Mouse (Mus musculus): ENCODE data around the gene Galnt9. TPM values are rescaled to one million over a fixed set of nuclear protein-coding genes. Genes with fewer than 3 reads are reported as not detected.
A peak's percentile ranks its signal among the peaks of the same experiment; 100 is the strongest.

Galnt9 gene
- polyA plus RNA-seq, 1 experiment from 2014 or later = 0.05 TPM

DNA sequence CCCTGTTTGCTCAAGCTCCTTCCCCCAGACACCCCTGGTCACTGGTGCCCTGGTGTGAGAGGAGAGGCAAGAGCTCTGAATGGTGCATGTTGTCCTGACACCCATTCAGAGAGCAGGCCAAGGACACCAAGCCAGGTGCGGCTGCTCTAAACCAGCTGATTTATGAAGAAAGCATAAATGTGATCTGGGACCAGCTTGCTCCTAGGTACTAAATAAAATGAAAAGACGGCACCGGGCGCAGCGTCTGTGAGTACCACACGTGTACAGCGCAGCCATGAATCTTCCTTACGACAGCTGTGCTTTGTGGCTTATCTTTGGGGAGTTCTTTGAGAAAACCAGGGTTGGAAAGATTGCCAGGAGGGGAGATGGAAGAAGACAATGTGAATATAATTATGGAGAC is 8.2 kb upstream of the Galnt9 start:
- H3K9me3 ChIP-seq (replicated peaks) = no peaks in the 10 kb centered on the region
- no peaks in the 10 kb centered on the region for H3K36me3 ChIP-seq
- H3K27me3 ChIP-seq = peaks cover 16% of the 10 kb centered on the region; the same call in 1 of the 2 replicates
- ATAC-seq (replicated peaks; ENCODE audit: insufficient number of reproducible peaks, insufficient read depth, low FRiP score, low read depth) = no peak
- no peak overlapping the region for H3K27ac ChIP-seq
- WGBS = 84% methylated on average over 8 of the region's 8 CpGs
- H3K4me2 ChIP-seq = no peak overlapping the region
- H3K9ac ChIP-seq = no peak overlapping the region
- H3K4me3 ChIP-seq = no peak overlapping the region
- no peaks in the 10 kb centered on the region for H3K4me1 ChIP-seq (replicated peaks)

DNA sequence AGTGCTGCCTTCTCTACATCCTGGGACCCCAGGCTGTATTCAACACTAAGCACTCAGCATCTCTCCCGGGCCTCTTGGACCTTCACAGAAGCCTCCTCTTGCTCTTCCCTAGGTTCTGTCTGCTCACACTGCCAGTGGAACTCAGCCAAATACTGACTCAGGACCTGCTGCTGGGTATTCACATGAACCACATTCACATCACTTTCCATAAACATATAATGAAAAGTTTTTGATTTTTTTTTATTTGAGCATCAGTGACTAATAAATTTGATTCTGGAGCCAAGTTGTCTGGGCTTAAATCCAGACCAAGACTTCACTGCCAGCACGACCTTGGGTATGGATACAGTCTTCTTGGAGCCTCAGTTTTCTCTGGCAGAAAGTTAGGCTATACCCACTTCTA is 3.2 kb upstream of the Galnt9 start:
- 53% methylated on average over 2 of the region's 2 CpGs for WGBS
- H3K27me3 ChIP-seq = peaks cover 63% of the 10 kb centered on the region
- H3K4me1 ChIP-seq (replicated peaks) = peaks cover 5% of the 10 kb centered on the region
- no peak overlapping the region for H3K4me2 ChIP-seq
- no peak overlapping the region for H3K4me3 ChIP-seq
- H3K27ac ChIP-seq = no peak overlapping the region
- ATAC-seq (replicated peaks; ENCODE audit: insufficient number of reproducible peaks, insufficient read depth, low FRiP score, low read depth) = no peak
- H3K9me3 ChIP-seq (replicated peaks) = no peaks in the 10 kb centered on the region
- no peak overlapping the region for H3K9ac ChIP-seq
- no peaks in the 10 kb centered on the region for H3K36me3 ChIP-seq

DNA sequence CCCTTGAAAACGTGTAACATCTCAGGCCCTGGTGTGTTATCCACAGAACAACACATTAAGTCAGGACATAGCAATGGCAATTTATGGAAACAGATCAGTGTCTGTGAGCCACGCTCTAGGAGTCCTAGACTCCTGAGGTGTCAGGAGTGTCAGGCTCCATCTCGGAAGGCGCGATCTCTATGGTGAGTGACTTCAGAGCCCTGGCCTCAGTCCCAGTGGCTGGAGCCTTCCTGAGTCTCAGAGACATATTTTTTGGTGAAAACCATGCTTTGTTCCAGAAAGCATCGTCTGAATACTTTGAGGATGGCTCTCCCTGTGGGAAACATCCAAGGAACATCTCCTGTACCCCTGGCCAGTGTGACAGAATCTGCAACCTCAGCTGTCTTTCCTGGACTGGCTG is 2.7 kb upstream of the Galnt9 start:
- Histone ChIP-seq H3K36me3 (no peaks in the 10 kb centered on the region), H3K27ac (no peak overlapping the region), H3K9me3 (replicated peaks) (no peaks in the 10 kb centered on the region), H3K27me3 (peaks cover 68% of the 10 kb centered on the region), H3K4me3 (no peak overlapping the region), H3K4me1 (replicated peaks) (peaks cover 5% of the 10 kb centered on the region), H3K9ac (no peak overlapping the region), H3K4me2 (no peak overlapping the region)
- WGBS = 64% methylated on average over 6 of the region's 6 CpGs
- no peak for ATAC-seq (replicated peaks; ENCODE audit: insufficient number of reproducible peaks, insufficient read depth, low FRiP score, low read depth)

DNA sequence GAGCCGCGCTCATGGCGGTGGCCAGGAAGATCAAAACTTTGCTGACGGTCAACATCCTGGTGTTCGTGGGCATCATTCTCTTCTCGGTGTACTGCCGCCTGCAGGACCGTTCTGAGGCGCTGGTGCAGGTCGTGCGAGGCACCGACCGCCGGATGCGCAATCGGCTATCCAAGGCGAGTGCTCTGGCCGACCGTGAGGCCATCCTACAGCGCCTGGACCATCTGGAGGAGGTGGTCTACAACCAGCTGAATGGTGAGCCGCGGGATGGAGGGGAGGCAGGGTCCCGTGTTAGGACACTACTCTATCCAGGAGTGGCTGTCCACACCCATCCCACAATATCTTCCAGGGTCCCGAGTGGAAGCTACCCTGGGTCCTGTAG is 525 bp downstream of the Galnt9 start:
- Histone ChIP-seq H3K36me3 (no peaks in the 10 kb centered on the region), H3K4me3 (peak overlapping the region; percentile 41; the same call in 1 of the 2 replicates), H3K9me3 (replicated peaks) (no peaks in the 10 kb centered on the region), H3K4me1 (replicated peaks) (peaks cover 5% of the 10 kb centered on the region), H3K9ac (no peak overlapping the region), H3K4me2 (peak overlapping the region; percentile 64), H3K27ac (no peak overlapping the region), H3K27me3 (peaks cover 97% of the 10 kb centered on the region)
- WGBS = 3% methylated on average over 24 of the region's 24 CpGs
- no peak for ATAC-seq (replicated peaks; ENCODE audit: insufficient number of reproducible peaks, insufficient read depth, low FRiP score, low read depth)

DNA sequence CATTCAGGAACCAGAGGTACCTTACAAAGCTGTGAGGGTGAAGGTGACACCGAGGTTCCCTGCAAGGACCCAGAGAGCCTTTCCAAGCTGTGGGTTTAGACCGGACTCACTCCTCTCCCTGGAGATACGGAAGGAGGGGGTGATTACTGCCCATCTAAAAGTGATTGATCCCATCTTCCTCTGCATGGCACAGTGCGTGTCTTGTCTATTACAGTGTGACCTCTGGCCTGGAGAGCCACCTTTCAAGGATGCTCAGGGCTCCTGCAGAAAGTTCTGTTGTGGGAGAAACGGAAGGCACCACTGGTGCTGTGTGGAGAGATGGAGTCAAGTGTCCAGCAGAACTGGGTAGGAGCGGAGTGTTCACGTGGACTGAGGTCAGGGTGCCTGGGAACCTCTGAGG is 1.2 kb downstream of the Galnt9 start:
- Histone ChIP-seq H3K27ac (no peak overlapping the region), H3K4me3 (no peak overlapping the region), H3K4me1 (replicated peaks) (peaks cover 5% of the 10 kb centered on the region), H3K9me3 (replicated peaks) (no peaks in the 10 kb centered on the region), H3K9ac (no peak overlapping the region), H3K4me2 (no peak overlapping the region), H3K36me3 (no peaks in the 10 kb centered on the region), H3K27me3 (peaks cover 95% of the 10 kb centered on the region)
- WGBS = 74% methylated on average over 7 of the region's 7 CpGs
- no peak for ATAC-seq (replicated peaks; ENCODE audit: insufficient number of reproducible peaks, insufficient read depth, low FRiP score, low read depth)

DNA sequence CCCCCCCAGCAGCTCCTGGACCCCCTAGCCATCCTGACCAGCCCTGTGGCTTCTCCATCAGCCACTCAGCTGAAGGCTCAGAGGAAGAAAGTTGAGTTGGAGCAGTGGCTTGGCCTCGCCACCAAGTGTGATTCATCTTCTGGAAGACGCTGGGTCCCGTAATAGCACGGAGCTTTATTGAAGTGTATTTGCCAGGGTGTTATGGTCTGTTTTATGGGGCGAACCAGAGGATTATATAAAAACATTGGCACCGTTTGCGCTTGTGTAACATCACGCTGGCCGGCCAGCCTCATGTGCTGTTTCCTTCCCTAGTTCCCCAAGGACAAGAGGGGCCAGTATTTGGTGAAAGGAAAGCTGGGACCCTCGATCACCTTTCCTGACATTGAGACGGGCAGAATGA is 2.0 kb downstream of the Galnt9 start:
- 71% methylated on average over 11 of the region's 11 CpGs for WGBS
- ATAC-seq (replicated peaks; ENCODE audit: insufficient number of reproducible peaks, insufficient read depth, low FRiP score, low read depth) = no peak

DNA sequence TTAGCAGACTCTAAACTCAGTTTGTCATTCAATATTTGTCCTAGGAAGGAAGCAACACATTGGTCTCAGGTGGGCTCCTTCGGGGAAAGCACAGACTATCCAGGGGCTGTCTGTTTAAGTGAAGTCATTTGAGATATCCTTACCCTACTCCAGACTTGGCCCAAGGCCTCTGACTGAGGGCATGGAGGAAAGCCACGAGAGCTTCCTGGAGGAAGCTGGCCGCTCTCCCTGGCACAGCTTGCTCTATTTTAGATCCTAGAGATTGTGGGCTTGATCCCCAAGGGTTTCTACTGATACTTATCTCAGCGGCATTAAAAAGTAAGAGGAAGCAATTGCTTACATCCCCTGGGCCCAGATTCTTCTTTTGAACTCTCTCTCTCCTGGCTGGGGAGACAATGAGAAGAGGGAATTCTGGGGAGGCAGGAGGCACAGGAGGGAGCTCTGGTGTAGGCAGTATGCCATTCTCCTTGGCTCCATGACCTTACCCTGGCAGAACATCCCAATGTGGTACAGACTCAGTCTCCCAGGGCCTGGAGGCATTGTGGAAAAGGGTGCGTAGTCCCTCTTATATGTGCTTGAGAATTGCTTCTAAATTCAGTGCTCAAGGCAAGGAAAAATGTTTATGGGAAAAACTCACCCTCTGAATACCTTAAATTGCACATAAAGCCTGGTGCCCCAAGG is 2.7 kb downstream of the Galnt9 start:
- Histone ChIP-seq H3K4me3 (no peak overlapping the region), H3K27ac (no peak overlapping the region), H3K4me1 (replicated peaks) (peaks cover 5% of the 10 kb centered on the region), H3K27me3 (peaks cover 90% of the 10 kb centered on the region), H3K4me2 (no peak overlapping the region), H3K36me3 (no peaks in the 10 kb centered on the region), H3K9ac (no peak overlapping the region), H3K9me3 (replicated peaks) (no peaks in the 10 kb centered on the region)
- 63% methylated on average over 5 of the region's 5 CpGs for WGBS
- ATAC-seq (replicated peaks; ENCODE audit: insufficient number of reproducible peaks, insufficient read depth, low FRiP score, low read depth) = no peak

More for the DNA sequence above, 2.0 kb downstream of the Galnt9 start:
- Histone ChIP-seq H3K4me2 (no peak overlapping the region), H3K27ac (no peak overlapping the region), H3K4me3 (no peak overlapping the region), H3K9me3 (replicated peaks) (no peaks in the 10 kb centered on the region), H3K4me1 (replicated peaks) (peaks cover 5% of the 10 kb centered on the region), H3K9ac (no peak overlapping the region), H3K27me3 (peaks cover 92% of the 10 kb centered on the region), H3K36me3 (no peaks in the 10 kb centered on the region)

DNA sequence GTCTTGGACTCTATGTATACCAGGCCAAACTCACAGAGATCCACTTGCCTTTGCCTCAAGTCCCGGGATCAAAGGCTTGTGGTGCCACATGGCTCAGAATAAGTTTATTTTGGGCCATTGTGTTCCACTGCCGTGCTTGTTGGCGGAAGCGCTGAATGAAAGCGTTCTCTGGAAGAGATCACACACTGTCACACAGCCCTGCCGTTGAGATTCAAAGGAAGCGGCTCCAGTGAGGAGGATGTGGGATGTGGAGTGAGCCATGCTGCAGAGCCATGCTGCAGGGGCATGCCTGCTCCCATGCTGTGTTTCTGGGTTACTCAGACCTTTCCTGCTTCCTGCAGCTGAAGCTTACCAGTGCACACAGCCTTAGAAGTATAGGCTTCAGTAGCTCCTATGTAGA is 4.3 kb downstream of the Galnt9 start:
- Histone ChIP-seq H3K4me2 (no peak overlapping the region), H3K27ac (no peak overlapping the region), H3K9me3 (replicated peaks) (no peaks in the 10 kb centered on the region), H3K4me1 (replicated peaks) (peaks cover 5% of the 10 kb centered on the region), H3K9ac (no peak overlapping the region), H3K36me3 (no peaks in the 10 kb centered on the region), H3K27me3 (peaks cover 83% of the 10 kb centered on the region), H3K4me3 (no peak overlapping the region)
- no peak for ATAC-seq (replicated peaks; ENCODE audit: insufficient number of reproducible peaks, insufficient read depth, low FRiP score, low read depth)
- 36% methylated on average over 7 of the region's 7 CpGs for WGBS

DNA sequence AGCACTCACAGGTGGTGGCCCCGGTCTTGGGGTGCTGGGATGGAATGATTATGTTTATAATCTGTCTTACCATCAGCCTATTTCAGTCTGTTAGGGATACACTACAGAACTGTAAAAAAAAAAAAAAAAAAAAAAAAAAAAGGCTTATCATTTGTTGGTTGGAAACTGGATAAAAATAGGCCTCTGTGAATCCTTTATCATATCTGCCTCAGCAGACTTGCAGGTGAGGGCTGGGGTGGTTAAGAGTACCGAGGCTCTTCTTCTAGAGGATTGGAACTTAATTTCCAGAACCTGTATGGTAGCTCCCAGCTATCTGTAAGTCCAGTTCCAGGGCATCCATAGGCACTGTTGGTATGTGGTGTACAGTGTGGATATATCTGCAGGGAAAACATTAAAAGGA is 6.0 kb downstream of the Galnt9 start:
- Histone ChIP-seq H3K9me3 (replicated peaks) (no peaks in the 10 kb centered on the region), H3K4me1 (replicated peaks) (no peaks in the 10 kb centered on the region), H3K9ac (no peak overlapping the region), H3K27me3 (peaks cover 65% of the 10 kb centered on the region), H3K27ac (no peak overlapping the region), H3K36me3 (no peaks in the 10 kb centered on the region), H3K4me2 (no peak overlapping the region), H3K4me3 (no peak overlapping the region)
- WGBS = 52% methylated on average over 2 of the region's 2 CpGs
- ATAC-seq (replicated peaks; ENCODE audit: insufficient number of reproducible peaks, insufficient read depth, low FRiP score, low read depth) = no peak

DNA sequence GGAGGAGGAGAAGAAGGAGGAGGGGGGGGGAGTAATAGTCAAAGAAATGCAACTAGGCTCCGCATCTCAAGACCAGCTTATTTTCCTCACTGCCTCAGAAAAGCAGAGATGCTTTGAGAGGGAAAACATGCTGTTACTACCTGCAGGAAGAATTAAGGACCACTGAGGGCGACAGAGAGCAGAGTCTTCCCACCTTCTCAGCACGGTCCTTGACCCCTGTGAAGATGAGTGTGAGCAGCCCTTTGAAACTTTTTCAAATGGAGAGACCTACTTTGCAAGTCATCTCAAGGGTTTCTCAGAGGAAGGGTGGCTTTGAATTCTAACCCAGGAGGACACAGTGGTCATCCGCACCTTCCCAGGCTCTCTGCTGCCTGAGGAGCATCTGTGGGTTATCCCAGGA is 6.7 kb downstream of the Galnt9 start:
- ATAC-seq (replicated peaks; ENCODE audit: insufficient number of reproducible peaks, insufficient read depth, low FRiP score, low read depth) = no peak
- H3K27ac ChIP-seq = no peak overlapping the region
- peaks cover 59% of the 10 kb centered on the region for H3K27me3 ChIP-seq
- no peak overlapping the region for H3K4me3 ChIP-seq
- H3K4me1 ChIP-seq (replicated peaks) = no peaks in the 10 kb centered on the region
- H3K4me2 ChIP-seq = no peak overlapping the region
- no peaks in the 10 kb centered on the region for H3K36me3 ChIP-seq
- no peak overlapping the region for H3K9ac ChIP-seq
- 12% methylated on average over 4 of the region's 4 CpGs for WGBS
- no peaks in the 10 kb centered on the region for H3K9me3 ChIP-seq (replicated peaks)

DNA sequence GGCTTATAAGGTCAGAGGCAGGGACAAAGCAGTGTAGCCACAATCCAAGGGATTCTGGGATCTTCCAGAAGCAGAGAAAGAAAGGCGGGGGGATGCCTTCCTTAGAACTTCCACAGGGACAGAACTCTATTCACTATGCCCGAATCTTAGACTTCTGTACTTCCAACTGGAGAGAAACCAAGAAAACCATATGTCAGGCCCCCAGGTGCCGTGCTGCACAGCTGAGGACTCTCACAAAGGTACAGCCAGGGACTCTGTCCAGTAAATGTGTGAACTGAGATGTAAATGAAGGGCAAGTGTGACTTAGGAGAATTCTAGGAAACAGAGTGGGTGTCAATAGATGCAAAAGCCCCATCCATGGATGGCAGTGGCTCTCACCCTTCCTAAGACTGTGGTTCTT is 7.8 kb downstream of the Galnt9 start:
- H3K4me1 ChIP-seq (replicated peaks) = no peaks in the 10 kb centered on the region
- ATAC-seq (replicated peaks; ENCODE audit: insufficient number of reproducible peaks, insufficient read depth, low FRiP score, low read depth) = no peak
- H3K27me3 ChIP-seq = peaks cover 47% of the 10 kb centered on the region

DNA sequence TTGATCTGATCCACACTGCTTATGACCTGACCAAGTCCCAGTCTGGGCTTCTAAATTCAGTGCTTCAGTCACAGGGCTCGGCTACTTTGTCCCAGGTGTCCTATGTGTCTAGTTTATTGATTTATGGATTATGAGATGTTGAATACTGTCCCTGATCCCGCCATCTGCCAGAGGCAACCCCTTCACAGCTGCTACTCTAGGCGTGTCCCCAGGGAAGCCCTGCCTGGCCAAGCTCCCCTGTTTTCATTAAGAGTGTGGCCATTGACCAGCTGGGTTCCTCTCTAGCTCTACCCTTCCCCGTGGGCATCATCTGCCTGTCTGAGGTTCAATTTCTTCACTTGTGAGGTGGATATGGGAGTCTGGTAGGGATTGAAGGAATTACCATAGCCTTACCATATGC is 9.2 kb downstream of the Galnt9 start:
- H3K36me3 ChIP-seq = no peaks in the 10 kb centered on the region
- no peak overlapping the region for H3K4me2 ChIP-seq
- H3K9ac ChIP-seq = no peak overlapping the region
- no peaks in the 10 kb centered on the region for H3K9me3 ChIP-seq (replicated peaks)
- no peak for ATAC-seq (replicated peaks; ENCODE audit: insufficient number of reproducible peaks, insufficient read depth, low FRiP score, low read depth)
- 60% methylated on average over 4 of the region's 4 CpGs for WGBS
- H3K27ac ChIP-seq = no peak overlapping the region
- H3K27me3 ChIP-seq = peaks cover 34% of the 10 kb centered on the region
- H3K4me3 ChIP-seq = no peak overlapping the region
- H3K4me1 ChIP-seq (replicated peaks) = no peaks in the 10 kb centered on the region

More for the DNA sequence above, 7.8 kb downstream of the Galnt9 start:
- H3K9me3 ChIP-seq (replicated peaks) = no peaks in the 10 kb centered on the region
- H3K4me3 ChIP-seq = no peak overlapping the region
- H3K9ac ChIP-seq = no peak overlapping the region
- no peaks in the 10 kb centered on the region for H3K36me3 ChIP-seq
- no peak overlapping the region for H3K4me2 ChIP-seq
- 63% methylated on average over 3 of the region's 3 CpGs for WGBS
- H3K27ac ChIP-seq = no peak overlapping the region

Measured in heart, embryonic 15.5 days (tissue).